Mouse (Mus musculus) G1E (cell line): ENCODE measurements at regions not wholly inside any gene's neighbourhood (a gene's known extent, or its start where the extent isn't known, plus 50 kb on each side); places are given as distances from the start of the nearest gene placed in this dataset.

Source experiments
- ATAC-seq: 2 replicates; pipeline ENCODE4 v1.8.0; 2016; ENCODE audit warnings: mild to moderate bottlenecking; ENCODE audit not compliant: insufficient number of reproducible peaks, poor library complexity, low FRiP score, severe bottlenecking; ENCODE audit errors: extremely low read depth
- DNase-seq: peaks from one replicate; pipeline ENCODE4 v3.0.0; 2012; ENCODE audit warnings: low spot score
- H3K27me3 ChIP-seq: 2 replicates; pipeline ENCODE4 v1.6.1; 2012; ENCODE audit warnings: mild to moderate bottlenecking, low read length, inconsistent platforms; ENCODE audit not compliant: insufficient read depth
- H3K36me3 ChIP-seq: replicated peaks from 2 replicates; pipeline ENCODE3; 2012; ENCODE audit warnings: mild to moderate bottlenecking, inconsistent platforms
- H3K4me1 ChIP-seq: 2 replicates; pipeline ENCODE4 v1.6.1; 2012; ENCODE audit warnings: low read depth, low read length, inconsistent platforms, mixed read lengths; ENCODE audit not compliant: insufficient read depth
- H3K4me3 ChIP-seq: 2 replicates; pipeline ENCODE4 v1.5.1; 2012; ENCODE audit warnings: low read depth, mild to moderate bottlenecking, inconsistent platforms, low read length, moderate library complexity, mixed read lengths
- H3K9me3 ChIP-seq: replicated peaks from 2 replicates; pipeline ENCODE4 v1.6.1; 2012; ENCODE audit warnings: inconsistent platforms
- CTCF ChIP-seq: IDR thresholded peaks from 2 replicates; pipeline ENCODE4 v1.5.1; 2012; ENCODE audit warnings: low read depth, low read length, inconsistent platforms, mixed read lengths
- GATA1 ChIP-seq: IDR thresholded peaks from 2 replicates; pipeline ENCODE4 v1.6.1; 2012; ENCODE audit warnings: borderline replicate concordance, low read length, inconsistent platforms, mixed read lengths
- GATA2 ChIP-seq: IDR thresholded peaks from 2 replicates; pipeline ENCODE4 v1.6.1; 2012; ENCODE audit warnings: low read depth, low read length, inconsistent platforms, borderline replicate concordance
- POLR2AphosphoS5 ChIP-seq: IDR thresholded peaks from 2 replicates; pipeline ENCODE4 v1.6.1; 2012; ENCODE audit warnings: low read depth, low read length, inconsistent platforms; ENCODE audit not compliant: insufficient replicate concordance
- TAL1 ChIP-seq: conservative IDR thresholded peaks from 2 replicates; pipeline ENCODE4 v1.6.1; 2012; ENCODE audit warnings: low read depth, low read length, inconsistent platforms, mixed read lengths

DNA sequence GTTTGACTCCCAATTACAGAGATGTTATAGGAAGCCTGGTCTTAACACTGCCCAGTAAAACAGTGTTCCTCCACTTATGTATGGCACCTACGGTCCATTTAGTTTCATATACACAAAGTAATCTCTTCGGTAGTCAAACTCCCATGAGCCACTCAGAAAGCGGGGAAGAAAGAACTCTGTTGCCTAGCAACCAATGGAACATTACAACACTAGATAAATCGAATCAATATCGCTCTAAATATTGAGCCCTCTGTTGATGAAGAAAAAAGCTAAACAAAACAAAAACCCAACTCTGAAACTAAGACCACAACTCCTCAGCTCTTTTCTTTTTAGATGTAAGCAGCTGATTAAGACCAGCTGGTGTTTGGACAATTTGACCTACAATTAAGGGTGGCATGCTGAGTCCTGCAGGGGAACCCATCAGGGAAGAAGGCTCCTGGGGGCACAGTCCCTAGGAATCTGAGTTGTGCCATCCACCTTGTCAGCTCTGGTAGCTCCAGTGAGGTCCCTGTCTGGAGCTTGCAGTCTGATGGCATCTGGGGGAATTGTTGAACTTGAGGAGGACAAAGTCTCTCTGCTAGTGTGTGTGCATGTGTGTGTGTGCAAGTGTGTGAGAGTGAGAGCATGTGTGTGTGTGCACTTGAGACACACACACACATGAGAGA lies 315.8 kb upstream of the Auts2 start:
- Histone ChIP-seq H3K9me3 (peaks cover 29% of the 10 kb centered on the region), H3K4me3 (no peak overlapping the region), H3K36me3 (no peaks in the 10 kb centered on the region), H3K27me3 (no peaks in the 10 kb centered on the region), H3K4me1 (no peaks in the 10 kb centered on the region)
- TF ChIP-seq CTCF (no peak), TAL1 (no peak), GATA1 (no peak), POLR2AphosphoS5 (no peak), GATA2 (no peak)
- ATAC-seq, result no peak
- DNase-seq, result no peak

- no peaks in the 10 kb centered on the region for H3K27me3 ChIP-seq
- no peak overlapping the region for H3K4me3 ChIP-seq
- ATAC-seq, result no peak
- TF ChIP-seq POLR2AphosphoS5 (no peak), GATA2 (no peak), TAL1 (no peak), GATA1 (no peak)
- H3K36me3 ChIP-seq, result no peaks in the 10 kb centered on the region
- peaks cover 30% of the 10 kb centered on the region for H3K9me3 ChIP-seq
- no peak for DNase-seq
- H3K4me1 ChIP-seq, result no peaks in the 10 kb centered on the region
Measured at GRCm38 (mm10) chr5:132855619-132856510, 312.7 kb upstream of the Auts2 start.

- TF ChIP-seq CTCF (no peak), GATA1 (no peak), GATA2 (no peak), POLR2AphosphoS5 (no peak), TAL1 (no peak)
- DNase-seq (no peak), ATAC-seq (no peak)
- no peaks in the 10 kb centered on the region for H3K36me3 ChIP-seq
- peaks cover 21% of the 10 kb centered on the region for H3K9me3 ChIP-seq
- no peaks in the 10 kb centered on the region for H3K27me3 ChIP-seq
- no peak overlapping the region for H3K4me3 ChIP-seq
- H3K4me1 ChIP-seq, result no peaks in the 10 kb centered on the region
Measured at GRCm38 (mm10) chr5:132850770-132851169, 307.6 kb upstream of the Auts2 start.

DNA sequence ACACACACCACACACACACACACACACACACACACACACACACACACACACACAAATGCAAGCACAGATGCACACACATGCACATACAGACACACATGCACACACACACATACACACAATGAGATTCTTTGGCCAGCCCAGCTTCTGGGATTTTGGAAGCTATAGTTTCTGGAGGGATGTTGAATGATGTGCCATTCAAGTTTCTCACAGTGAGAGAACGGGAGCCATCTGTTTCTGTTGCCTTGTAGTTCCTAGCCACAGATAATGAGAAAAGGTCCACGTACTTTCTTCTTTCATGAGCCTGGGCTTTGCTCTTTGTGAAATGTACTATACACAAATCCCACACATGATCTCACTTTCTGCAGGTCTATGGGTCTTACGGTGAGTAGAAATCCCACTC lies 304.9 kb upstream of the Auts2 start:
- DNase-seq (no peak), ATAC-seq (no peak)
- H3K4me1 ChIP-seq, result no peaks in the 10 kb centered on the region
- H3K36me3 ChIP-seq, result no peaks in the 10 kb centered on the region
- TF ChIP-seq TAL1, result no peak
- no peak for TF ChIP-seq POLR2AphosphoS5
- no peak overlapping the region for H3K4me3 ChIP-seq
- H3K9me3 ChIP-seq, result peaks cover 16% of the 10 kb centered on the region
- H3K27me3 ChIP-seq, result no peaks in the 10 kb centered on the region

- TF ChIP-seq CTCF (no peak), GATA2 (no peak), GATA1 (no peak), POLR2AphosphoS5 (no peak), TAL1 (no peak)
- no peaks in the 10 kb centered on the region for H3K4me1 ChIP-seq
- H3K4me3 ChIP-seq, result no peak overlapping the region
- no peaks in the 10 kb centered on the region for H3K36me3 ChIP-seq
- ATAC-seq (no peak), DNase-seq (no peak)
- H3K9me3 ChIP-seq, result peaks cover 14% of the 10 kb centered on the region
- H3K27me3 ChIP-seq, result no peaks in the 10 kb centered on the region
Measured at GRCm38 (mm10) chr5:132843284-132843683, 300.1 kb upstream of the Auts2 start.

DNA sequence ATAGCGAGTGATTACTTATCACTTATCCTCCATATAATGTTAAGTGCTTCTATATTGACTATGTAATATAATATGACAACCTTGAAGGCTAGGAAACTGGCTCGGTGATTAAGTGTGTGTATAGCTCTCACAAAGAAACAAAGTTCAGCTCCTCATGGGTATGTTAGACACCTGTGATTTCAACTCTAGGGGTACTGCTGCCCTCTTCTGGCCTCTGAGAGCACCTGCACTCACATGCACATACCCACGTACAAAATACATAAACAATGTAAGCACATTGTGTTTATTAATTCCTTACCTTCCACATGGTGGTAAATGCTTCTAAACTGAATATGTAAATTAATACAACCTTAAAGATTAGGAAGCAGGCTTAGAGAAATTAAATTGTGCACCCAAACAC lies 298.6 kb upstream of the Auts2 start:
- Histone ChIP-seq H3K4me3 (no peak overlapping the region), H3K27me3 (no peaks in the 10 kb centered on the region), H3K4me1 (no peaks in the 10 kb centered on the region), H3K9me3 (peaks cover 11% of the 10 kb centered on the region), H3K36me3 (no peaks in the 10 kb centered on the region)
- no peak for ATAC-seq
- DNase-seq, result no peak
- TF ChIP-seq POLR2AphosphoS5 (no peak), GATA2 (no peak), GATA1 (no peak), CTCF (no peak)
